Mouse (Mus musculus) hindlimb bud, embryonic 11.5 days (tissue): ENCODE data around the gene Snx20.

Experiments
- DNase-seq: peaks from one replicate; pipeline ENCODE4 v3.0.0-alpha.2; 2012; ENCODE audit warnings: low read depth, low spot score; ENCODE audit errors: extremely low spot score

Snx20 gene

DNA sequence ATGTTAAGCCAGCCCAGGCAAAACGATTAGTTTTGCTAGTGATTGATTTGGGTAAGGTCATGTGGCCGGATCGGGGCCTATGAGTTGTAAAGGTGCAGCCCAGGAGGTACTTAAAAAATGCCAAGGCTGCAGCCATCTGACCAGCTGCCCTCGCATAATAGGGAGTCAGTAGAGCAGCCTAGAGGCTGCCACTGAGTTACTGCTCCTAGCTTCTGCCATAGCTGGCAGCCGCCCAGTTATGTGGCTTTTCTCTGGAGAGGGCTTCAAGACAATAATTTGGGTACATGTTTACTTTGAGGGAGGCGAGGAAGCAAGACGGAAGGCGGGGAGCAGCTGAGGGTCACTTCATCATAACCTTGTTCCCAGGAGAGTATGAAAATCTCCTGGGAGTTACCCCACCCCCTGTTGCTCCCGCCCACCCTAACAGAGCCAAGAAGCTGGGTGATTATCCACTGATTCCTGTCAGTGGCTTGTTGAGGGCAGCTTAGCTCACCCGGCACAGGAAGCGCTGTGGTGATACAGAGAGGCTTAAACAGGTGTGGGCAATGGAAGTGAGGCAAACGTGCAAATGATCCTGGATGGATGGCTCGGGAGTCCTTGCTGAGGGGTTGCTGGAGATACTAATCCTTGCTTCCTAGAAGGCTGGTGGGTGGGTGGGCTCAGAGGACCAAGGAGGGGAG, 30.4 kb downstream of the Snx20 start:
- no peak for DNase-seq

DNA sequence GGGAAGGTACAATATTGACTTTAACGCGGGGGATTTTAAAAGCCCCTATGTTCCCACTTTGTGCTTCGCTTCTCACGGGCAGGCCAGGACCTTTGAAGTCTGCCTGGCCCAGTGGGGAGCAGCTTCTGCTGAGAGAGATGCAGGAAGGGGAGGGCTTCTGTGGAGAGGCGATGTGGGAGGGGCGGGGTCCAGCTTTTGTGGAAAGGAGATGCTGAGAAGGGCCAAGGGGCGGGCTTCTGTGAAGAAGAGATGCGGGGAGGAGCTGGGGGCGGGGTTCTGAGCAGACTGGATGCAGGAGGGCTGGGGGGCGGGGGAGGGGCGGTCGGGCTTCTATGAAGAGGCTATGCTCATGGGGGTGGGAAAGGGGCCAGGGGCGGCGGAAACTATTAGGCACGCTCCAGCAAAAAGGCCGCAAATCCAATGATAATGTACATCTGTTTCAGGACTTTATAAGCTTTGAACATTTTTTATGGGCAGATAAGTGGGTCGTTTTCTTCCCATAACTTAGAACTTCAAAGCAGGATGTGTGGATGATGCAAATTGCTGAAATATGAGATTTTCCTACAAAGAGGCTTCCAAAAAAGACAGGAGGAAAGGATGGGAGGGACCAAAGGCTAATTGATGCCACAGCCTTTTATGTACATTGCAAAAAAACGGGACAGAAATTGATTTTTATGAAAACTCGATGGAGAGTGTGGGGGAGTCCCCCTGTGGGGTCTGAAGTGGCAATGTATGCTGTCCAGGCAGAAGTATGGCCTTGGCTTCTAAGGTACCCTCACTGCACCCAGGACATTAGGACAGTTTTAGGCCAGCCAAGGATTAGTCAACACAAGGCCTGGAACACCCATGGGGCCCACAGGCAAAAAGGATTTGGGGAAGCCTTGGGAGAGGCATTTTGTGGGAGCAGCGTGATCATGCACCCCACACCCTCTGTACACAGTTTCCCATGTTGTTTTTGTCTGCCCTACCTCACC, 31.6 kb downstream of the Snx20 start:
- peak; percentile 41 for DNase-seq

DNA sequence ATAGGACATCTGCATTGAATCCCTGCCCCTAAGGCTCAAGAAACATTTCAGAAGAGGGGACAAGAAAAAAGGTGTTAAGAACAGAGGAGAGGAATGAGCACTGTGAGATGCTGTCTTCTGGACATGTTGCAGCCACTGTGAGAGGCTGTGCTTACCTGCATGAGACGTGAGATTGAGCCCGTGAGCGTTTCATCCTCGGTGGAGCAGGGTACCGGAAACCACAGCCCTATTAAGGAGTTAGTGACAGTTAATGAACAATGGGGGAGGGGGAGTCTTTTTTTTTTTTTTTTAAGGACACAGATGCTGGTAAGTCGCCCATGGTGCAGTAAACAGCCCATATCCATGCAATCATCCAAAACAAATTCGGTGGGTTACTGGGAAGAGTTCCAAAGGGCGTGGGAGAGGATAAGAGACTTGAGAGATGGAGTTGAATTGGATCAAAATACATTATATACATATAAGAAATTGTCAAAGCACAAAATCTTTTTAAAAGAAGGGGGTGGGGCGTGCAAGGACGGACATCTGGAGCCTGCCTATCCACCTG, 32.4 kb downstream of the Snx20 start:
- peak; percentile 10 for DNase-seq

DNA sequence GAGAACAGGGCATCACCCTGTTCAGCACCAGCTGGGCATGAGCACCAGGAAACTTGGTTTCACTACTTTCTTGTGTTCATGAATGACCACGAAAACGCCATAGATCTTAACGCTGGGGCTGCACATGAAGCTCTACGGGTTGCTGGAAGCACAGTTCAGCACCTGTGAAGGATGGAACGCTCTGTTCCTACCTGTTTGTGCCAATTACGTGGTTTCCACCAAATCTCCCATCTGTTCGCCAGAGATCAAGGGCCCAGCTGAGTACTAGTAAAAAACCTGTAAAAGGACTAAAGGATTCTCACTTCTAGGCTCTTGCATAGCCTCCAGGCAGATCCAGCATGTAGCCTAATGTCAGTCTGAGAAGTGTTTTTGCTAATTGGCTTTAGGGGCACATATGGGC, 36.4 kb downstream of the Snx20 start:
- no peak for DNase-seq

DNA sequence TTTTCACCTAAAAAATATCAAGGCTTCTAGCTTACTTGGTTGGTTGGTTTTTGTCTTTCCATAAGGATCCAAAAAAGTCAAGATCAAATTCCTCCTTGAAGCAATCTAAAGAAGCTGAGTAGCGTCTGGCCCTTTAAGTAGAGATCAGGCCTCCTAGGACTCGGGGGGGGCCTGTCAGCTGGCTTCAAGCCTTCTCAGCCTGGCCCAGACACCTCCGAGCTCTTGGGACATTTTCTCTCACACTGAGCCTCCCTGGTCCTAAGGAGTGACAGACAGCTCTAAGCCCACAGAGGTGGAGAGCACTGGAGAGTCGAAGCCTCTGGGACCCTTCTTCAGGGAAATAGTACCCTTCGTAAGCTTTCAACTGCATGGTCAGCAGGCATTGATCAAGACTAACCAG, 37.4 kb downstream of the Snx20 start:
- no peak for DNase-seq

DNA sequence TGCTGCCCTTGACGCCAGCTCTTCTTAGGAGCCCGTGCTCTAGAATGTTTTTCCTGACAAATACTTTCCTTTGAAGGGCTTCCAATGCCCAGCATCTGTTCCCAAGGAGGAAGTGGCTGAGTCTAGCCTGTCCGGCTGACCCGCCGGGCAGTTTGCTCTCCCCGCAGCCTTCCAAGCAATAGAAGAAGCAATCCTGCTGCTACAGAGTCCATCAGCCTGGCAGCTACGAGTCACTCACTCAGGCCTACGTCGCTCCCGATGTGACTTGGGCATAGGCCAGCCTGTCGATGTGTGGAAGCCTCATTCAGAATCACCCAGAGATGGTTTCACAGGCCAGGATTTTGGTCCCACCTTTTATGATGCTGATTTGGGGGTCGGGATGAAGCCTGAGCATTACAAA, 39.9 kb downstream of the Snx20 start:
- DNase-seq, result no peak

DNA sequence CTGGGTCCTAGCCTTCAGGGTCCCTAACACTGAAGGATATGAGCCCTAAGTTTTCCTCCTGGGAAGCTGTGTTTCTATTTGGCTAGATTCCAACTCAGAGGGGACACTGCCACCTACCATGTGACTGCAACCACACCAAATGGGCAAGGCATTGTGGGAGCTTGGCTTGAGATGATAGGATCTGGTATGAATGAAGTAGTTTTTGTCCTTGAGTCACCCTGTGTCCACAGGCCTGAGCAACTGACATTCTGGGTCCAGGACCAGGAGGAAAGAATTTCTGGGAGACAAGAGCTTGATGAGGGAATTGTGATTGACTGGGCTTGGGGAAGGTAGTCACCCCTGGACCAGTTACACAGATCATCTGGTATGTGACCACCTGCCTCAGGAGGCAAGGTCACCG, 42.0 kb downstream of the Snx20 start:
- no peak for DNase-seq

DNA sequence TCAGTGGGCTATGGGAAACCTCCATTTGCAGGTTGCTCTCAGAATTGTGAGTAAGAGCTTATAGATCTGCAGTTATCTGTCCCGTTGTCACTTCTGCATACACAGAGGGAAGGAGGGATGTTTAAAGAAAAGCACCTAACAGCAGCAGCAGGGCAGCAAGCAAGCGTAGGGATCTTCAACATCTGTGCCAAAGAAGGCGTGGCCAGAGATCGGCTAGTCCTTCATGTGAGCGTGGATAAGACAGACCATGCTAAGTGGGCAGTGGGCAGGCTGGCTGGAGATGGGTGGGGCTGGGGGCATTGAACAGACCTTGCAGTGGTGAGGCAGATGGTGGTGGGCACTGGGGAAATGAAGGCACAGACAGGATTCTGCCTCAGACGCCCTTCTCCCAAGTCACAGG, 45.7 kb downstream of the Snx20 start:
- no peak for DNase-seq

DNA sequence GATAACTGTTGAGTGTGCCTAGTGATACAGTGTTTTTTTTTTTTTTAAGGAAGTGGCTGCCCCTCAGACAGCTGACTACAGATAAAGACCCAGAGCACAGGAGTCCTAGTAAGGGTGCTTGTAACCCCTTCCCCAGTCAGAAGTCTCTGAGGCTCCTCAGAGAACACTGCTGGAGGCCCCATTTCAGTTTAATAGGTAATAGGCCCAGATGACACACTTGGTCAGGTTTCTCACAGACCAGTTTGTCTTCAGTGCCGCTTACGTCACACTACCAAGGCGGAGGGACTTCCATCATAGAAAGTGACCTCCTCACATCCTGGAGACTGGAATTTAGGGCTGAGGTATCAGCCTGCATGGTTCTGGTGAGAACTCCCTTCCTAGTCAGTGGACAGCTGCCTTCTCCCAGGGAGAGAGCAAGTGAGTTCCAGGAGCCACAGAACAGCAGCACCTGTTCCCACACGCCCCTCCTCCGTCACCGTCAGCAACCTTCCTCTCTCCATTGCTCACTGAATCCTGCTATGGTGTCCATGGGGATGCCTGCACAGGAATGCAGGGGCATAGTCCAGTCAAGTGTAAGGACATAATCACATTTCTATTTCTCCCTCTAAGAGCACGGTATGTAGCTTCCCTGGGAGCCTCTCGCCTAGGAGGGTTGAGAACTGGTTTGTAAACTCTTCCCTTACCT, 47.6 kb downstream of the Snx20 start:
- DNase-seq, result no peak

DNA sequence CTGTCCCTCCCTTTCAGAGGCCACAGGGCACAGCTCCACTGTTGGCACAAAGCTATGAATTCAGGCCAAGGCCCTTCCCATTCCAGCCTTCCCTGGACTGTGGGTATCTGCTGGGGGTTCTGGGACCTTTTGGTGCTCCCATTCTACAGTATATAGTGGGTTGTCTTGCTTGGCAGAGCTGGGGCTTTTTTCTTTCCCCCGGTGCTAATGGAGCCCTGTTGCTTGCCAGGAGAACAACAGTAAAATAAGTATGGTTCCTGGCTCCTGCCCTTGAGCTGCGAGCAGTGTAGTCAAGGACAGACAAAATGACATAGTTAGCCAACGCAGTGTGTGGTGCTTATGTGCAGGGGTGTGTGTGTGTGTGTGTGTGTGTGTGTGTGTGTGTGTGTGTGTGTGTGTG, 52.1 kb downstream of the Snx20 start:
- no peak for DNase-seq

DNA sequence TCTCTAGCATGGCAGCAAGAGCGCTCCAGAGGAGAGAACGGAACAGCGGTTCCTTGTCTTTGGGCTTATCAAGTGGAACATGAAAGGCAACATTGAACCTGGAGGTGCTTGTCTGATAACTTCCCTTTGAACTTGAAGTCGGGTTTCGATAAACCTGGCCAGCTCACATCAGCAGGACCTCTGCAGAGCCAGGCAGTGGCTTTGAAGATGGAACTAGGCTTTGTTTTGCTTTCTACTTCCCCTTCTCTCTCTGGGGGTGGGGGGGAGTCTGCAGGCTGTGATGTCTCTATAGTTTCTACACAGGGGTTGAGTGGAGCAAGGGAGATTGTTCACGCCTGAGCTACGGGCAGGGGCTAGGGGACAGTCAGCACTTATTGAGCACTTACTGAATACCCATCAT, 55.1 kb downstream of the Snx20 start:
- no peak for DNase-seq

DNA sequence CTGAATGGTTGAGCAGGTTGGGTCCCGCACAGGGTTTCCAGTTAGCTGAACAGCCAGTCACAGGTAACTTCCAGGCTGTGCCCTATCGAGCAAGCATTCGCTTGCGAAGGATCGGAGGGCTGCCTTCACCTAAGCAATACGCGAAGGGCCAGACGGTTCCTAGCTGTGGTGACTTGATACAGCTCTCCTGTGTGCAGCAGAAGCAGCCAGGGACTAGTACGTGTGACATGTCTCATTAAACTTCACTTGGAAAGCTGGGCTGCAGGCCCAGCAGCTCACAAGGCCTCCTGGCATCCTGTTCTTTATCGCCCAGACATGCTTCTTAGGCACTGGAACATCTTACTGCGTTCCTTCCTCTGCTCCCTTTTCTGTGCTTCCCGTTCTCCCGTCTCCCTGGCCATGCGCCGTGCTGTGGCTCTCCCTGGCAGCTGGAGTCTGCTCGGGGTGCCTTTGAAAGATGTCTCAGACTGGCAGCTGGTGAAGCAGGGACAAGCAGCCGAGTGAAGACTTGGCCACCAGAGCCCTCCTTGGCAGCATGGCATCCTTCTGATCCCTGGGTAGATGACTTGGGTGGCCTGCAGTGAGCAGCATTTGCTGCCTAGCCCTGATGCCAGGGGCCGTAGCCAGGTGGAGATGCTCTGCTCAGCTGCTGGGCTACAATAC, 56.1 kb downstream of the Snx20 start:
- DNase-seq, result no peak

DNA sequence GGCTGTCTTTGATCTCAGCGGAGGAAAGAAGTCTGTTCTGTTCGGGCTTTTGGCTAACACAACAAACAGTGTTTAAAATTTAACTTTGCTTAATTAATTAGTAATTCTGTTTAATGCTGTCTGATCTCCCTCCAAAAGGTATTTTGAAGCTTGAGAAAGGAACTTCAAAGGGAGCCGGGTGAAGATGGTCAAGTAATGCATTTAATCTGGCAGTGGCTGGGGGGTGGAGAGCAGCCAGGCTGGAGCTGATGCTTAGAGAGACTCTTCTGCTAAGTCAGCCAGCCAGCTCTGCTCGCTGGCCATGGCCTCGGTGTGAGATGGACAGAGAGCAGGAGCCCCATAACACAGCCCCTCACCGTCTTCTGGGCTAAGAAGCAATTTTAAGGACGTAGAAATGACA, 56.7 kb downstream of the Snx20 start:
- DNase-seq, result no peak

DNA sequence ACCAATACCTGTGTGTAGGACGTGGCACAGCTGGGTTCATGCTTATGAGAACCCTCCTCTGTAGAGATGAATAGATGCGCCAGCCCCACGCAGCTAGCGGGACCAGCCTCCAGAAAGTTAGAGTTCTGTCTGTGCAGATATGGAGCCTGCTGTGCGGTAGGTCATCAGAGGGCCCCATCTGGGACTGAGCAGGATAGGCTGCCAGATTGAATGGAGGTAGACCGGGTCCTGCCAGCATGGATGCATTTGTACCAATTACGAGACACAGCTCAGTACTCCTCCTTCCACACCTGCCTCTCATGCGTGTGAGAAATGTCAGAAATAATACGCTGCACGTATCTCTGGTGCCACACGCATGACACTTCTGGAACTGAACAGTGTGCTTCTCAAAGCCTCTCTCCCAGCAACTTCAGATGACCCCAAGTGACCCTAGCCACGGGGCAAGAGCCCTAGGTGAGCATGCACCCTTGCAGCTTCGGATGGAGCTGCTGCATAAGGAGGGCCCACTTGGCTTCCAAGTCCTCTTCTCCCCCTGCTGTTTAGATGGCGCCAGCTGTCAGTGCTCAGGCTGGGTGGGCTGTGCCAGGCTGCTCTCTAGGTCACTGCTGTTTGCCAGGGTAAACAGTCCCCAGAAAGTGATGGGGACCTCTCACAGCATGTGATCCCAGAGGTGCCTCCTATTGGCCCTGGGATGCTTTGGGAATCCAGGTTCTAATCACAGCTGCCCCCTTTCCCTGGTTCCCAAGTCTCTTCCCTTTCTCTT, 57.3 kb downstream of the Snx20 start:
- no peak for DNase-seq

DNA sequence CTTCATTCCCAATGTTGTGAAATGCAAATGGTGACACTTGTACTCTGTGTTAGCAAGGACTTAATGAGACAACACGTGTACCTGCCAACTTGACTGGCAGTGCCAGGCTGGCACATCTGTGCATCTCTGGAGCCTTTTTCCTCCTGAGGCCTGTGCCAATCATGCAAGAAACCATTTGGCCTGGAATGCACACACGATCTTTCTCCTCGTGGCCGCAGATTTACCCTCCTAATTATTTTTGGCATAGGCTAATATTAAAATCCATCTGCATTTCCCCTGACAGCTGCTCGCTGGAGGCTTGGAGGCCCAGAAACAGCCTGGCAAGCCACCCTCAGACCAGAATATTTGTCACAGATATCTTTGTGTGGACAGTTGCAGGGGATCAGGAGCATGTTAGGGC, 58.3 kb downstream of the Snx20 start:
- DNase-seq, result no peak
